Mouse (Mus musculus) myocyte (in vitro differentiated cells): ENCODE results near the gene Jpt2.

Experiments
- MAX ChIP-seq: IDR thresholded peaks from one replicate; pipeline ENCODE4 v1.6.1; 2011; ENCODE audit warnings: low read depth, mild to moderate bottlenecking, control low read depth
- POLR2A ChIP-seq: IDR thresholded peaks from one replicate; pipeline ENCODE4 v1.6.1; 2011; ENCODE audit warnings: low read depth, mild to moderate bottlenecking, control low read depth, moderate library complexity; ENCODE audit not compliant: insufficient read length
- POLR2AphosphoS2 ChIP-seq: IDR thresholded peaks from one replicate; pipeline ENCODE4 v1.6.1; 2011; ENCODE audit warnings: low read depth, control low read depth; ENCODE audit not compliant: insufficient read length
- TCF12 ChIP-seq: IDR thresholded peaks from one replicate; pipeline ENCODE4 v1.6.1; 2011; ENCODE audit warnings: mild to moderate bottlenecking, control low read depth; ENCODE audit not compliant: poor library complexity, insufficient read depth, severe bottlenecking

DNA sequence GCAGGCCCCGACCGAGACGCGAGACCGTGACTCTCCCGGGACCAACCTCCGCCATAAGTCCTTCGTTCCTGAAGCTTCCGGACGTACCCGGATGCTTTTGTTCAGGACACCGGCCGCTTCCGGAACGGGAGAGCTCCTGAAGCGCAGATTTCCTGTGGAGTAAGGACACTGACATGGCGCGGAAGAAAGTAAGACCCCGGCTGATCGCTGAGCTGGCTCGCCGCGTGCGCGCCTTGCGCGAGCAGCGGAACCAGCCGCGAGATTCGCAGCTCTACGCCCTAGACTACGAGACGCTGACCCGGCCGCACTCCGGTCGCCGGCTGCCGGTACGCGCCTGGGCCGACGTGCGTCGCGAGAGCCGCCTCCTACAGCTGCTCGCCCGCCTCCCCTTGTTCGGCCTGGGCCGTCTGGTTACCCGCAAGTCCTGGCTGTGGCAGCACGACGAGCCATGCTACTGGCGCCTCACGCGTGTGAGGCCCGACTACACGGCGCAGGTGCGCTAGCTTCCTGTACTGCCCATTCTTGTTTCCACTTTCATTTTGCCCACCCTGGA, 65.4 kb downstream of the Jpt2 start, which contains the start of the genes Eme2 and Mrps34:
- TF ChIP-seq POLR2AphosphoS2 (peak; percentile 86), POLR2A (peak; percentile 71), TCF12 (no peak), MAX (no peak)
